Mouse (Mus musculus): ENCODE results near the gene Otulin. TPM values are rescaled to one million over a fixed set of nuclear protein-coding genes. Genes with fewer than 3 reads are reported as not detected.

Otulin gene
- polyA plus RNA-seq, 1 experiment from 2014 or later, result 29.5 TPM

- ATAC-seq (ENCODE audit: low read depth), result no peak
- Histone ChIP-seq H3K9me3 (ENCODE audit: control insufficient read depth, low read length) (no peaks in the 10 kb centered on the region), H3K36me3 (ENCODE audit: control insufficient read depth, insufficient read depth, low read length) (no peaks in the 10 kb centered on the region), H3K27me3 (ENCODE audit: control insufficient read depth, insufficient read depth, low read length) (no peaks in the 10 kb centered on the region), H3K4me1 (ENCODE audit: control insufficient read depth, insufficient read depth, low read length) (no peaks in the 10 kb centered on the region), H3K4me3 (ENCODE audit: low read depth, low read length) (no peak overlapping the region), H3K27ac (ENCODE audit: low read depth, low read length) (no peak overlapping the region), H3K4me2 (ENCODE audit: low read depth, low read length) (no peak overlapping the region), H3K9ac (replicated peaks; ENCODE audit: low read depth, low read length) (no peak overlapping the region)
- 73% methylated on average over 8 of the region's 8 CpGs for WGBS
Observed at GRCm38 (mm10) chr15:27670708-27671107, 40.2 kb upstream of the Otulin start.

DNA sequence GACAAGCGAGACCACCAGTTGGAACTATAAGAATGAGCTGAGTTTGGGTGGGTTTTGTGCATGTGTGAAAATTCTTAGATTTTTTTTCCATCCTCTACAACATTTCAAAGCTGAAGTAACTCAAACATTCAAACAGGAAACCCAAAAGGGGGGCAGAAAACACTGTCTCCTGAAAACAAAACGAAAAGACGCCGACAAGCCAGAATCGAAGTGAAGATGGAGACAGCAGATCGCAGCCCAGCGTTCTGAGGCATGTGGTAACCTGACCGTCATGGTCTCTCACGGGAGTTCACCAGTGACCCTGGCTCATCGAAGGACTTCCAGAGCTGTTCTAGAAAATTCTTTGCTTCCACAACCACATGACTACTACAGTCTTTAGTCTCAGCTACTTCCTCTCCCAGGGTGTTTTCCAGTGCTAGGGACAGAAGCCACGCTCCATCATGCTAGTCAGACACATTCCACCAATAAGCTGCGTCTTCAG lies 39.5 kb upstream of the Otulin start:
- Histone ChIP-seq H3K27me3 (ENCODE audit: control insufficient read depth, insufficient read depth, low read length) (no peaks in the 10 kb centered on the region), H3K4me3 (ENCODE audit: low read depth, low read length) (no peak overlapping the region), H3K4me1 (ENCODE audit: control insufficient read depth, insufficient read depth, low read length) (no peaks in the 10 kb centered on the region), H3K27ac (ENCODE audit: low read depth, low read length) (no peak overlapping the region), H3K36me3 (ENCODE audit: control insufficient read depth, insufficient read depth, low read length) (no peaks in the 10 kb centered on the region), H3K9me3 (ENCODE audit: control insufficient read depth, low read length) (no peaks in the 10 kb centered on the region), H3K4me2 (ENCODE audit: low read depth, low read length) (no peak overlapping the region), H3K9ac (replicated peaks; ENCODE audit: low read depth, low read length) (no peak overlapping the region)
- no peak for ATAC-seq (ENCODE audit: low read depth)
- WGBS, result 91% methylated on average over 12 of the region's 12 CpGs

DNA sequence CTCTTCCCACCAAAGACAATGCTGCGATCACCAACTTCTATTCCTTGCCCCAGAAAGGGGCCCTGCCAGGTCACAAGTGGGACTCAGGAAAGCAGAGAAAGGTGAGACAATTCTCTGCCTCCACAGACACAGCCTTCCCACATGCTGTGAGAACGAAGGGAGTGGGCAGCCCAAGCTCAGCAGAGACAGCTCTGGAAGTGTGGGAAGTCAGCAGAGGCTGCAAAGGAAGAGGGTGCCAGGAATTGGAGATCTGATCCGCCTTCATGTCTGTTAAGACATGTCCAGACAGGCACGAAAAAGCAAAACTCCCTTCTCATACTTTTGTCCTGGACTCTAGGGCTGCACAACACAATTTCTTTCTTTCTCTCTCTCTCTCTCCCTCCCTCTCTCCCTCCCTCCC lies 38.8 kb upstream of the Otulin start:
- Histone ChIP-seq H3K4me1 (ENCODE audit: control insufficient read depth, insufficient read depth, low read length) (no peaks in the 10 kb centered on the region), H3K27me3 (ENCODE audit: control insufficient read depth, insufficient read depth, low read length) (no peaks in the 10 kb centered on the region), H3K36me3 (ENCODE audit: control insufficient read depth, insufficient read depth, low read length) (no peaks in the 10 kb centered on the region), H3K9me3 (ENCODE audit: control insufficient read depth, low read length) (no peaks in the 10 kb centered on the region), H3K4me2 (ENCODE audit: low read depth, low read length) (no peak overlapping the region), H3K4me3 (ENCODE audit: low read depth, low read length) (no peak overlapping the region), H3K9ac (replicated peaks; ENCODE audit: low read depth, low read length) (no peak overlapping the region), H3K27ac (ENCODE audit: low read depth, low read length) (no peak overlapping the region)
- no peak for ATAC-seq (ENCODE audit: low read depth)
- WGBS, result 78% methylated on average over 4 of the region's 4 CpGs

- Histone ChIP-seq H3K4me3 (ENCODE audit: low read depth, low read length) (no peak overlapping the region), H3K27me3 (ENCODE audit: control insufficient read depth, insufficient read depth, low read length) (no peaks in the 10 kb centered on the region), H3K4me1 (ENCODE audit: control insufficient read depth, insufficient read depth, low read length) (no peaks in the 10 kb centered on the region), H3K9me3 (ENCODE audit: control insufficient read depth, low read length) (no peaks in the 10 kb centered on the region), H3K4me2 (ENCODE audit: low read depth, low read length) (no peak overlapping the region), H3K9ac (replicated peaks; ENCODE audit: low read depth, low read length) (no peak overlapping the region), H3K27ac (ENCODE audit: low read depth, low read length) (no peak overlapping the region), H3K36me3 (ENCODE audit: control insufficient read depth, insufficient read depth, low read length) (no peaks in the 10 kb centered on the region)
- 90% methylated on average over 7 of the region's 7 CpGs for whole genome bisulfite sequencing
- ATAC-seq (ENCODE audit: low read depth), result no peak
Observed at GRCm38 (mm10) chr15:27668557-27668956, 38.1 kb upstream of the Otulin start.

DNA sequence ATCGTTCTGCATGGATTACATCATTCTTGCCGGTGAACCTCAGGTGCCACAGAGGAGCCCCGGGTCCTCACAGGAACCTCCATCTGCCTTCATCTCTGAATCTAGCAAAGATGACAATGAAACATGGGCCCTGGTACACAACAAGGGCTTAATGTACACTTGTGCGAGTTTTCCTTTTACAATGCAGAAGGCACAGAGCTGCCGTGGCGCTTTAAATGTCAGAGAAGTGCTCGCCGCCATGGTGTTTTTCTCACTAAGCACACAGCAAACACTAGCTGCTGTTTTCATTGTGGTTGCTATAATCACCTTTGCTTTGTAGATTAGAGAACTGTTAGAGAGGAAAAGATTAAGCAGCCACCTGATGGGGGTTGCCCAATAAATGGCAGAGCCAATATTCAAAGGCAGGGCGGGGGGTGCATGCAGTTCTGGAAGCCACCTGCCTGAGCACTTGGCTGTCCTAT lies 37.5 kb upstream of the Otulin start:
- no peak overlapping the region for H3K4me2 ChIP-seq (ENCODE audit: low read depth, low read length)
- no peak overlapping the region for H3K27ac ChIP-seq (ENCODE audit: low read depth, low read length)
- no peaks in the 10 kb centered on the region for H3K36me3 ChIP-seq (ENCODE audit: control insufficient read depth, insufficient read depth, low read length)
- no peaks in the 10 kb centered on the region for H3K4me1 ChIP-seq (ENCODE audit: control insufficient read depth, insufficient read depth, low read length)
- H3K27me3 ChIP-seq (ENCODE audit: control insufficient read depth, insufficient read depth, low read length), result no peaks in the 10 kb centered on the region
- 90% methylated on average over 9 of the region's 9 CpGs for WGBS
- H3K9me3 ChIP-seq (ENCODE audit: control insufficient read depth, low read length), result no peaks in the 10 kb centered on the region
- no peak for ATAC-seq (ENCODE audit: low read depth)
- H3K9ac ChIP-seq (replicated peaks; ENCODE audit: low read depth, low read length), result no peak overlapping the region
- no peak overlapping the region for H3K4me3 ChIP-seq (ENCODE audit: low read depth, low read length)

DNA sequence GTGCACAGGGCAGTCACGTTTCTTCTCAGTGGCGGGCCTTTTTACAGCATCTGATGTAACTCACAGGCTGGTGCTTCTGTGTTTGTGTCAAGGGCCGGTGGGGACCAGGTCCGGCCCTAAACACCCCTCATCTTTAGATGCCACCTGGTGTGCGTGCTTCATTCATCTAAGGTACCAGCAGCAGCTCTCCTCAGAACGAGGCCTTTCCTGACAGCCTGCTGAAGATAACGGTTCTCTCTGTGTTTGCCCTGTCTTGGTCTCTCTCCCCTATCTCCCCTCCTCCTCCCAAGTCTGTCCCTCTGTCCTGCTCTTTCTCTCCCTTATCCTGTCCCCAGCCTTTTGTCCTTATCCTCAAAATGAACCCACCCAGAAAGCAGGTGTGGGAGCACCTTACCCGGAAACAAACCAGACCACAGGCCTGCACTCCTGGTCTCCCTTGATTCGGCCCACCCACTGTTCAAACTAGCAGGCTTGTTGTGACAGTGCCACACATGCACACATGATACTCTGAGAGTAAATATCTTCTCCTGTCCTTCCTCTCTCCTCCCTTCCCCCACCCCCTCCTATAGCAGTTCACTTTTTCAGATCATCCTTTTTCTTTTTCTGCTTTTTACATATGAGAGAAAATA lies 36.5 kb upstream of the Otulin start:
- ATAC-seq (ENCODE audit: low read depth), result no peak
- no peak overlapping the region for H3K9ac ChIP-seq (replicated peaks; ENCODE audit: low read depth, low read length)

GRCm38 (mm10) chr15:27665392-27665911 lies 35.0 kb upstream of the Otulin start:
- WGBS, result 47% methylated on average over 21 of the region's 21 CpGs
- H3K4me1 ChIP-seq (ENCODE audit: control insufficient read depth, insufficient read depth, low read length), result no peaks in the 10 kb centered on the region
- H3K9ac ChIP-seq (replicated peaks; ENCODE audit: low read depth, low read length), result no peak overlapping the region
- H3K27ac ChIP-seq (ENCODE audit: low read depth, low read length), result no peak overlapping the region
- no peak overlapping the region for H3K4me3 ChIP-seq (ENCODE audit: low read depth, low read length)
- H3K4me2 ChIP-seq (ENCODE audit: low read depth, low read length), result peak overlapping the region; percentile 34
- H3K36me3 ChIP-seq (ENCODE audit: control insufficient read depth, insufficient read depth, low read length), result no peaks in the 10 kb centered on the region
- no peaks in the 10 kb centered on the region for H3K9me3 ChIP-seq (ENCODE audit: control insufficient read depth, low read length)
- ATAC-seq (ENCODE audit: low read depth), result peak; percentile 52
- H3K27me3 ChIP-seq (ENCODE audit: control insufficient read depth, insufficient read depth, low read length), result no peaks in the 10 kb centered on the region

More for the DNA sequence above, 36.5 kb upstream of the Otulin start:
- Histone ChIP-seq H3K27ac (ENCODE audit: low read depth, low read length) (no peak overlapping the region), H3K4me1 (ENCODE audit: control insufficient read depth, insufficient read depth, low read length) (no peaks in the 10 kb centered on the region), H3K36me3 (ENCODE audit: control insufficient read depth, insufficient read depth, low read length) (no peaks in the 10 kb centered on the region), H3K9me3 (ENCODE audit: control insufficient read depth, low read length) (no peaks in the 10 kb centered on the region), H3K4me2 (ENCODE audit: low read depth, low read length) (no peak overlapping the region), H3K4me3 (ENCODE audit: low read depth, low read length) (no peak overlapping the region), H3K27me3 (ENCODE audit: control insufficient read depth, insufficient read depth, low read length) (no peaks in the 10 kb centered on the region)
- WGBS, result 75% methylated on average over 9 of the region's 9 CpGs

GRCm38 (mm10) chr15:27664126-27664525 lies 33.6 kb upstream of the Otulin start:
- Histone ChIP-seq H3K4me1 (ENCODE audit: control insufficient read depth, insufficient read depth, low read length) (no peaks in the 10 kb centered on the region), H3K27ac (ENCODE audit: low read depth, low read length) (no peak overlapping the region), H3K4me2 (ENCODE audit: low read depth, low read length) (no peak overlapping the region), H3K36me3 (ENCODE audit: control insufficient read depth, insufficient read depth, low read length) (no peaks in the 10 kb centered on the region), H3K4me3 (ENCODE audit: low read depth, low read length) (no peak overlapping the region), H3K9ac (replicated peaks; ENCODE audit: low read depth, low read length) (no peak overlapping the region), H3K27me3 (ENCODE audit: control insufficient read depth, insufficient read depth, low read length) (no peaks in the 10 kb centered on the region), H3K9me3 (ENCODE audit: control insufficient read depth, low read length) (no peaks in the 10 kb centered on the region)
- WGBS, result 93% methylated on average over 9 of the region's 9 CpGs
- no peak for ATAC-seq (ENCODE audit: low read depth)

DNA sequence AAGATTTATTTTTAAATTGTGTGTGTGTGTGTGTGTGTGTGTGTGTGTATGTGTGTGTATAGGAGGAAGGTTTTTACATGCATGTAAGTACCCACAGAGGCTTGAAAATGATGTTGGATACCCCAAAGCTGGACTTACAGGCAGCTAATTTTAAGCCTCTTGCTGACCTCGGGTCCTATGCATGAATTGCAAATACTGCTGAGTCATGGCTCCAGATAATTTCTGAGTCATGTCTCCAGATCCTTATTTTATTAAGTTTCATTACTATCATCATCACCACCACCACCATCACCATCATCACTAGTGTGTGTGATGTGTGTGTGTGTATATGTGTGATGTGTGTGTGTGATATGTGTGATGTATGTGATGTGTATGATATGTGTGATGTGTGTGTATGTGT lies 32.2 kb upstream of the Otulin start:
- no peak overlapping the region for H3K4me2 ChIP-seq (ENCODE audit: low read depth, low read length)
- ATAC-seq (ENCODE audit: low read depth), result no peak
- H3K4me1 ChIP-seq (ENCODE audit: control insufficient read depth, insufficient read depth, low read length), result no peaks in the 10 kb centered on the region
- no peak overlapping the region for H3K9ac ChIP-seq (replicated peaks; ENCODE audit: low read depth, low read length)
- H3K27me3 ChIP-seq (ENCODE audit: control insufficient read depth, insufficient read depth, low read length), result no peaks in the 10 kb centered on the region
- H3K36me3 ChIP-seq (ENCODE audit: control insufficient read depth, insufficient read depth, low read length), result no peaks in the 10 kb centered on the region
- no peak overlapping the region for H3K4me3 ChIP-seq (ENCODE audit: low read depth, low read length)
- WGBS, result 67% methylated on average over 1 of the region's 1 CpGs
- H3K27ac ChIP-seq (ENCODE audit: low read depth, low read length), result no peak overlapping the region
- no peaks in the 10 kb centered on the region for H3K9me3 ChIP-seq (ENCODE audit: control insufficient read depth, low read length)

Measured in neural tube, embryonic 14.5 days (tissue).